Mouse (Mus musculus): ENCODE data around the gene Rbm20. TPM values are rescaled to one million over a fixed set of nuclear protein-coding genes. Genes with fewer than 3 reads are reported as not detected.

Rbm20 gene
- 0.24 TPM for total RNA-seq (2023)

GRCm38 (mm10) chr19:53676718-53677634 lies at the start of gene Rbm20:
TSS of gene Rbm20 (plus strand) at chr19:53677306.

DNA sequence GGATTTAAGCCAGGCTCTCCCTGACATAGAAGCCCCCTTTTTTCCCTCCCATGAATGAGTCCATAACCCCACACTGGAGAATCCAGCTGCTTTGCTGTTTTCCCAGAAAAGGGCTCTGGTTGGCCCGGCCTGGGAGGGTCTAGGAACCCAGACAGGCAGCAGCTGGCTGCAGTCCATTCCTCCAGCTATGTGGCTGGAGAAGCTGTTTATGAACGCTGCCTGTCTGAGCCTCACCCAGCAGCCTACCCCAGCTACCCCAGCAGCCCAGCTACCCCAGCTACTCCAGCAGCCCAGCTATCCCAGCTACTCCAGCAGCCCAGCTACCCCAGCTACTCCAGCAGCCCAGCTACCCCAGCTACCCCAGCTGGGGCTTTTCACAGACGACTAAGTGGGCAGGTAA lies 215.0 kb downstream of the Rbm20 start, which contains the start of gene Pdcd4:
TSS of gene Pdcd4 (plus strand) at position 171 of the 400 bp plus-strand sequence.

Other genes with a start within 250 kb of the Rbm20 start
- 230 TPM for gene Dusp5, start 148.2 kb upstream of the Rbm20 start, total RNA-seq (2023)
- gene Nutf2-ps1, start 88.2 kb upstream of the Rbm20 start, total RNA-seq (2023): 16.8 TPM
- 68.8 TPM for gene Smc3, start 76.9 kb upstream of the Rbm20 start, total RNA-seq (2023)
- 370 TPM for gene Pdcd4, start 214.9 kb downstream of the Rbm20 start, total RNA-seq (2023)

All from CD4-positive naive resting alpha-beta T cell, adult 57 days (primary cell).